Mouse (Mus musculus) kidney, adult 2 months (tissue): ENCODE results near the gene Uchl4.

Experiments used
- CTCF ChIP-seq: fragments of 200-500 bp; conservative IDR thresholded peaks from 2 replicates; pipeline ENCODE4 v1.5.1; 2011; ENCODE audit warnings: low read depth, mild to moderate bottlenecking, control low read depth, low read length, moderate library complexity, mixed read lengths; ENCODE audit not compliant: insufficient read depth, insufficient read length
- POLR2A ChIP-seq: fragments of 200-500 bp; IDR thresholded peaks from one replicate; pipeline ENCODE4 v1.6.1; 2011; ENCODE audit warnings: low read depth, low read length, control low read depth

- TF ChIP-seq POLR2A: no peak
- TF ChIP-seq CTCF: no peak
Measured at GRCm38 (mm10) chr9:64195554-64195953, 39.4 kb upstream of the Uchl4 start.
